Mouse (Mus musculus): ENCODE results near the gene Atp6v1e2. TPM values are rescaled to one million over a fixed set of nuclear protein-coding genes. Genes with fewer than 3 reads are reported as not detected.

The Atp6v1e2 gene
- polyA plus RNA-seq, 1 experiment = not detected

GRCm38 (mm10) chr17:86973097-86973496, 25.4 kb upstream of the Atp6v1e2 start:
- TF ChIP-seq POLR2A (IDR thresholded peaks at IDR 0.05; ENCODE audit: borderline replicate concordance, extremely low read depth, insufficient read depth, insufficient read length, poor library complexity, severe bottlenecking) (no peak), CTCF (IDR thresholded peaks at IDR 0.05; ENCODE audit: borderline replicate concordance, extremely low read depth, insufficient read depth, insufficient read length) (no peak)
- DNase-seq (ENCODE audit: low read depth) = no peak

GRCm38 (mm10) chr17:86971860-86972259, 24.2 kb upstream of the Atp6v1e2 start:
- DNase-seq (ENCODE audit: low read depth) = no peak
- no peak for TF ChIP-seq CTCF (IDR thresholded peaks at IDR 0.05; ENCODE audit: borderline replicate concordance, extremely low read depth, insufficient read depth, insufficient read length)
- TF ChIP-seq POLR2A (IDR thresholded peaks at IDR 0.05; ENCODE audit: borderline replicate concordance, extremely low read depth, insufficient read depth, insufficient read length, poor library complexity, severe bottlenecking) = no peak

- TF ChIP-seq CTCF (IDR thresholded peaks at IDR 0.05; ENCODE audit: borderline replicate concordance, extremely low read depth, insufficient read depth, insufficient read length) (no peak), POLR2A (IDR thresholded peaks at IDR 0.05; ENCODE audit: borderline replicate concordance, extremely low read depth, insufficient read depth, insufficient read length, poor library complexity, severe bottlenecking) (no peak)
Observed at GRCm38 (mm10) chr17:86971036-86971435, 23.3 kb upstream of the Atp6v1e2 start.

GRCm38 (mm10) chr17:86970026-86970750, 22.5 kb upstream of the Atp6v1e2 start:
- no peak for TF ChIP-seq POLR2A (IDR thresholded peaks at IDR 0.05; ENCODE audit: borderline replicate concordance, extremely low read depth, insufficient read depth, insufficient read length, poor library complexity, severe bottlenecking)
- no peak for TF ChIP-seq CTCF (IDR thresholded peaks at IDR 0.05; ENCODE audit: borderline replicate concordance, extremely low read depth, insufficient read depth, insufficient read length)
- no peak for DNase-seq (ENCODE audit: low read depth)

More at GRCm38 (mm10) chr17:86971036-86971435, 23.3 kb upstream of the Atp6v1e2 start:
- DNase-seq (ENCODE audit: low read depth) = peak; percentile 41

GRCm38 (mm10) chr17:86969582-86969981, 21.9 kb upstream of the Atp6v1e2 start:
- DNase-seq (ENCODE audit: low read depth) = no peak
- TF ChIP-seq CTCF (IDR thresholded peaks at IDR 0.05; ENCODE audit: borderline replicate concordance, extremely low read depth, insufficient read depth, insufficient read length) (no peak), POLR2A (IDR thresholded peaks at IDR 0.05; ENCODE audit: borderline replicate concordance, extremely low read depth, insufficient read depth, insufficient read length, poor library complexity, severe bottlenecking) (no peak)

GRCm38 (mm10) chr17:86968581-86968980, 20.9 kb upstream of the Atp6v1e2 start:
- DNase-seq (ENCODE audit: low read depth) = no peak
- no peak for TF ChIP-seq POLR2A (IDR thresholded peaks at IDR 0.05; ENCODE audit: borderline replicate concordance, extremely low read depth, insufficient read depth, insufficient read length, poor library complexity, severe bottlenecking)
- TF ChIP-seq CTCF (IDR thresholded peaks at IDR 0.05; ENCODE audit: borderline replicate concordance, extremely low read depth, insufficient read depth, insufficient read length) = no peak

GRCm38 (mm10) chr17:86967536-86968525, 20.1 kb upstream of the Atp6v1e2 start:
- TF ChIP-seq CTCF (IDR thresholded peaks at IDR 0.05; ENCODE audit: borderline replicate concordance, extremely low read depth, insufficient read depth, insufficient read length) (no peak), POLR2A (IDR thresholded peaks at IDR 0.05; ENCODE audit: borderline replicate concordance, extremely low read depth, insufficient read depth, insufficient read length, poor library complexity, severe bottlenecking) (no peak)
- no peak for DNase-seq (ENCODE audit: low read depth)

GRCm38 (mm10) chr17:86967048-86967447, 19.4 kb upstream of the Atp6v1e2 start:
- DNase-seq (ENCODE audit: low read depth) = no peak
- TF ChIP-seq CTCF (IDR thresholded peaks at IDR 0.05; ENCODE audit: borderline replicate concordance, extremely low read depth, insufficient read depth, insufficient read length) = no peak
- TF ChIP-seq POLR2A (IDR thresholded peaks at IDR 0.05; ENCODE audit: borderline replicate concordance, extremely low read depth, insufficient read depth, insufficient read length, poor library complexity, severe bottlenecking) = no peak

GRCm38 (mm10) chr17:86966040-86966439, 18.3 kb upstream of the Atp6v1e2 start:
- no peak for TF ChIP-seq POLR2A (IDR thresholded peaks at IDR 0.05; ENCODE audit: borderline replicate concordance, extremely low read depth, insufficient read depth, insufficient read length, poor library complexity, severe bottlenecking)
- TF ChIP-seq CTCF (IDR thresholded peaks at IDR 0.05; ENCODE audit: borderline replicate concordance, extremely low read depth, insufficient read depth, insufficient read length) = no peak
- DNase-seq (ENCODE audit: low read depth) = no peak

GRCm38 (mm10) chr17:86965121-86965520, 17.4 kb upstream of the Atp6v1e2 start:
- TF ChIP-seq CTCF (IDR thresholded peaks at IDR 0.05; ENCODE audit: borderline replicate concordance, extremely low read depth, insufficient read depth, insufficient read length) (no peak), POLR2A (IDR thresholded peaks at IDR 0.05; ENCODE audit: borderline replicate concordance, extremely low read depth, insufficient read depth, insufficient read length, poor library complexity, severe bottlenecking) (no peak)
- DNase-seq (ENCODE audit: low read depth) = no peak

- no peak for TF ChIP-seq CTCF (IDR thresholded peaks at IDR 0.05; ENCODE audit: borderline replicate concordance, extremely low read depth, insufficient read depth, insufficient read length)
- no peak for TF ChIP-seq POLR2A (IDR thresholded peaks at IDR 0.05; ENCODE audit: borderline replicate concordance, extremely low read depth, insufficient read depth, insufficient read length, poor library complexity, severe bottlenecking)
- DNase-seq (ENCODE audit: low read depth) = peak; percentile 95
Observed at GRCm38 (mm10) chr17:86964502-86964901, 16.8 kb upstream of the Atp6v1e2 start.

All from brain, embryonic 14.5 days (tissue).